Mouse (Mus musculus): ENCODE data around the gene Msl2.

Gene Msl2

DNA sequence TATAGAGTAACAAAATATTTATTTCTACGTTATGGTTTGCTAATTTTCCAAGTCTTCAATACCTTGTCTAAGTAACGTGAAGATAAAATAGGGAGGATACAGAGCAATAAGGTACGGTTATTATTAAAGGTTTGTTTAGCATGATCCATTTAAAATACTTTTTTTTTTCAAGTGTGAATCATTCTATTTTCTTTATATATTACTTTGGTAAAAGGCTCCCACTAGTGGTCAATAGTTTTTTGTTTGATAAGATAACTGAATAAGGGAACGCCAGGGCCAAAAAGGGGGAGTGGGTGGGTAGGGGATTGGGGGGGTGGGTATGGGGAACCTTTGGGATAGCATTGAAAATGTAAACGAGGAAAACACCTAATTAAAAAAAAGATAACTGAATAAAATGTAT lies 79.0 kb downstream of the Msl2 start:
- DNase-seq (ENCODE audit: low read depth, low spot score): no peak
